In the genomic region with DNA sequence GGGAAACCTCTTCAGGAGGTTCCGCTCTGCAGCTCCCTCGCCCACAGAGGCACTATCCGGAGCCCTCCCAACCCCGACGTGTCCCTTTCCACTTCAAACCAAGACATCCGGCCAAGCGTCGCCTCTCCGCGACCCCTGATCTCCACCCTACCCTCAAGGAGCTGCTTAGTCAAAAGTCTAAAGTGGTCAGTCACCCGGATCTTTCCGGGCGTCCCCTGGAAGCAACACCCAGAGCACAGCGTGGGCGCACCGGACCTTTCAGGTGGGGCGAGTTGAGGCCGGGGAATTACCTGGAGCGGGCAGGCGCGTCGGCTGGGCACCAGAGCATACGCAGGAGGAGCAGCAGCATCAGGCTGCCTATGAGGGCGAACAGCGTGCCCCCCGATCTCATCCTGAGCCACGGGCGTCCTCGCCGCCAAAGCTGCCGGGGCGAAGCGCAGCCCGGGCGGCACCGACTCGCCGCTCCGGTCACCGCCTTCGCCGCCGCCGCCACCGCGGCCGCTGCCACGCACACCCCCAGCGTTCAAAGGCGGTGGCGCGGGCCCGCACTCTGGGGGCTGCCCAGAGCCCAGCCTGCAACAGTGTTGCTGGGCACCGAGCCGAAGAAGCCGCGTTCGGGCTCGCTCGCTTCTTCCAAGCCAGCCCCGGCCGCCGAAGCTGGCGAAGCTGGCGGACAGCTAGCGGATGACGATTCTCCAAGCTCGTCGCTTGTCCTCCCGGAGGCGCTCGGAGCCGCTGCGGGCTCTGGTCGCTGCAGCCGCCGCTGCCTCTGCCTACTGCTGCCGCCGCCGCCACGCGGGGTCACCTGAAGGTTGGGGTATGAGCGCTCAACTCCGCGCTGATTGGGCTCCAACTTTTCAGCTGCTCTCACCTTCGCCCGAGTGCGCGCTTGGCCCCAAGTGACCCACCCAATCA, we compare ENCODE assay signal across 8 mouse cellular contexts. TPM values are rescaled to one million over a fixed set of nuclear protein-coding genes. Genes with fewer than 3 reads are reported as not detected.
DNase-seq lines count a peak whose midpoint lies in the region; ATAC-seq lines count a peak whose summit lies in the region.

No protein-coding gene starts in this region.

- H3K36me3 ChIP-seq in forebrain, embryonic 11.5 days (ENCODE audit: control insufficient read depth, insufficient read depth, low read length), result no peaks in the 10 kb centered on the region
- H3K36me3 ChIP-seq in hindbrain, embryonic 11.5 days (ENCODE audit: control insufficient read depth, insufficient read depth, low read length), result no peaks in the 10 kb centered on the region

- H3K27me3 ChIP-seq in forebrain, embryonic 11.5 days (ENCODE audit: control insufficient read depth, insufficient read depth, low read length), result peaks cover 14% of the 10 kb centered on the region; the same call in 1 of the 2 replicates
- peaks cover 15% of the 10 kb centered on the region for H3K27me3 ChIP-seq in hindbrain, embryonic 11.5 days (ENCODE audit: control insufficient read depth, insufficient read depth, low read length)

- peak overlapping the region; percentile 53 for H3K4me3 ChIP-seq in forebrain, embryonic 11.5 days (ENCODE audit: low read depth, low read length)
- peak overlapping the region; percentile 51 for H3K4me3 ChIP-seq in hindbrain, embryonic 11.5 days (ENCODE audit: low read depth, low read length)

- peak; percentile 63 for DNase-seq in CD4-positive helper T cell, adult 2 months (ENCODE audit: low read depth, low spot score)
- peak; percentile 76 for DNase-seq in ZHBTc4 (ENCODE audit: low read depth, low spot score)
- peak; percentile 80 for DNase-seq in forebrain, embryonic 11.5 days (ENCODE audit: low spot score)
- peak; percentile 72 for DNase-seq in hindbrain, embryonic 11.5 days (ENCODE audit: low spot score)
- DNase-seq in left cerebral cortex, postnatal 10 days (ENCODE audit: extremely low spot score in 1 of 2, low spot score in 2 of 2), result peak; percentile 3 to 53
- DNase-seq in right cerebral cortex, postnatal 25 days, result peak; percentile 30

- no peak overlapping the region for H3K27ac ChIP-seq in forebrain, embryonic 11.5 days (ENCODE audit: low read depth, low read length)
- H3K27ac ChIP-seq in hindbrain, embryonic 11.5 days (ENCODE audit: low read depth, low read length), result no peak overlapping the region

- peak overlapping the region; percentile 63 for H3K9ac ChIP-seq in forebrain, embryonic 11.5 days (ENCODE audit: low read length)
- peak overlapping the region; percentile 40 for H3K9ac ChIP-seq in hindbrain, embryonic 11.5 days (ENCODE audit: low read depth, low read length)

- ATAC-seq in forebrain, embryonic 11.5 days (replicated peaks; ENCODE audit: low FRiP score), result peak; percentile 91
- ATAC-seq in hindbrain, embryonic 11.5 days (ENCODE audit: low FRiP score), result peak; percentile 87
- ATAC-seq in megakaryocyte progenitor cell, adult 5-6 weeks (replicated peaks; ENCODE audit: poor library complexity), result peak; percentile 54
- no peak for ATAC-seq in erythroid progenitor cell, adult 5-6 weeks (replicated peaks; ENCODE audit: low FRiP score, poor library complexity, severe bottlenecking)

- intact Hi-C loops in left cerebral cortex, postnatal 10 days (cut with DNase I), result no loop called here

- WGBS in forebrain, embryonic 11.5 days, result under 1% methylated on average over 83 of the region's 89 CpGs
- WGBS in hindbrain, embryonic 11.5 days, result 1% methylated on average over 67 of the region's 89 CpGs

- H3K4me1 ChIP-seq in forebrain, embryonic 11.5 days (replicated peaks; ENCODE audit: control insufficient read depth, insufficient read depth, low read length), result 0 out of 2 replicates have a peak, but pooled peaks cover 3% of the 10 kb centered on the region
- H3K4me1 ChIP-seq in hindbrain, embryonic 11.5 days (replicated peaks; ENCODE audit: control insufficient read depth, insufficient read depth, low read length), result no peaks in the 10 kb centered on the region

- H3K4me2 ChIP-seq in forebrain, embryonic 11.5 days (ENCODE audit: low read depth, low read length, severe bottlenecking), result peak overlapping the region; percentile 94
- H3K4me2 ChIP-seq in hindbrain, embryonic 11.5 days (replicated peaks; ENCODE audit: low read depth, low read length), result peak overlapping the region; percentile 93

- no peaks in the 10 kb centered on the region for H3K9me3 ChIP-seq in forebrain, embryonic 11.5 days (ENCODE audit: control insufficient read depth, low read length)
- no peaks in the 10 kb centered on the region for H3K9me3 ChIP-seq in hindbrain, embryonic 11.5 days (ENCODE audit: control insufficient read depth, low read length)

RNA-seq across cellular contexts. Expression of gene St8sia6, which starts 0.6 kb away (rescaled TPM):
- polyA plus RNA-seq in forebrain, embryonic 11.5 days (2014; fragmentation: Nextera tagmentation; extraction: Ambion mirVana), result 0.28 and 0.87 TPM in 2 replicates
- 0.02 and 0.18 TPM in 2 replicates for polyA plus RNA-seq in hindbrain, embryonic 11.5 days (2014; fragmentation: Nextera tagmentation; extraction: Ambion mirVana)
- total RNA-seq in left cerebral cortex, postnatal 10 days (2021), result under 1 TPM; 0.73 to 0.87 TPM
- 2.0 and 5.5 TPM in 2 replicates for total RNA-seq in megakaryocyte progenitor cell, adult 5-6 weeks (2015)
- 1.00 and 1.5 TPM in 2 replicates for total RNA-seq in megakaryocyte progenitor cell, adult 5-6 weeks (2017)
- 1.1 TPM in 1 of 2 replicates, not detected in the other for total RNA-seq in erythroid progenitor cell, adult 5-6 weeks (2015; ENCODE audit: low replicate concordance)
- 0.98 and 1.3 TPM in 2 replicates for total RNA-seq in erythroid progenitor cell, adult 5-6 weeks (2017; ENCODE audit: low replicate concordance)

Comparison
In these comparisons a context has a peak if more than half of its experiments do, and no peak if none do; other contexts are left out.
1. DNase-seq: peak in every context shown above with its lines; median percentile 80 in forebrain, embryonic 11.5 days; 76 in ZHBTc4; 72 in hindbrain, embryonic 11.5 days; 63 in CD4-positive helper T cell, adult 2 months; 30 in right cerebral cortex, postnatal 25 days; 28 in left cerebral cortex, postnatal 10 days.